Mouse (Mus musculus) left cerebral cortex, adult 9 months (tissue): ENCODE measurements around the gene Thap8.

ENCODE experiments used
- DNase-seq, 2 experiments: peaks; one replicate each; pipeline ENCODE4 v3.0.0; 2022; ENCODE audit warnings: low spot score in 2 of 2

Thap8 gene

DNA sequence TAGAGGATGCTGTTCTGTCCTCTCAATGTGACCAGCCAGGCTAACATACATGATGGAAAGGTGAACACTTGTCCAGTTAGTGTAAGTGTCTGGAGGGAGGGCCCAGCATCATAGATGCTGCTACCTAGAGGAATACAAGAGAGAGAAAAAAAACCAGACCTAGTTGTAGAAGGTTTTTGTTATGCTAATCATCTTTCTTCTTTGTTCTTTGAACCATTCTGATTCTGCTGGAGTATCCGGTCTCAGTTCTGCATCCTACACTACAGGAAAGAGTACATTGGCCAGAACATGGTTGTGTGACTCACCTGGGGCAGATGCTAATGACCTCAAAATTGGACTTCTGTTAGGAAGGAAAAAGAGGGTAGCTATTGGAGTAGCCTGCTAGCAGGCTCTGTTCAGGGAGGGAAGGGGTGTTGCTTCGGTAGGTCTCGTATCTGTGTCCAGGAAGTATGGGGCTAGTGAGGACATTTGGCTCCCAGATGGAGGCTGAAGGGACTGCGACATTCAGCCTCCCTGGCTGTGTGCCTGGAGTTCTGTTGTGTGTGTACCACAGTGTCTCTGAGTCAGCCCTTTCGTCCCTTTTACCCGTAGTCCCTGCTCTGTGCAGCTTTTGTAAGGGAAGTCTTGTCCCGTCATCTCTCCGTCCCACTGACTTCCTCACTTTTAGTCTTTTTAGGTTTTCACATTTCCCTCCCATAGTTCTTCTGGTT is 7.0 kb downstream of the Thap8 start:
- no peak for DNase-seq

DNA sequence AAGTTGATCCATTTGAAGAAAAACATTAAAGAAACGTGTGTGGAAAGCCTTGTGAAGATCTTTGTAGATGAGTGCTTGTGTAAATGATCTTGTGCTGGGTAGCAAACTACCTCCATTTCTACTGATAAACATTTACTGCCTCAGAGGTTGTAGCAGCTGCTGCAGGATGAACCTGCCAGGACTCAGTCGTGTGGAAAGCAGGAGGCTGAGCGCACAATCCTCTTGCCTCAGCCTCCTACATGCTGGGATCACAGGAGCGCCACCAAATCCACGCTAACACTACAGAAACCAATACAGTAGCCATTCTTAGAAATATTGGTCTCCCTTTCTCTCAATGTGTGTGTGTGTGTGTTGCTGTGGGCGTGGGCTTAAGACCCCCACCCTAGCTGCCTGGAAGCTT is 8.2 kb downstream of the Thap8 start:
- no peak for DNase-seq

DNA sequence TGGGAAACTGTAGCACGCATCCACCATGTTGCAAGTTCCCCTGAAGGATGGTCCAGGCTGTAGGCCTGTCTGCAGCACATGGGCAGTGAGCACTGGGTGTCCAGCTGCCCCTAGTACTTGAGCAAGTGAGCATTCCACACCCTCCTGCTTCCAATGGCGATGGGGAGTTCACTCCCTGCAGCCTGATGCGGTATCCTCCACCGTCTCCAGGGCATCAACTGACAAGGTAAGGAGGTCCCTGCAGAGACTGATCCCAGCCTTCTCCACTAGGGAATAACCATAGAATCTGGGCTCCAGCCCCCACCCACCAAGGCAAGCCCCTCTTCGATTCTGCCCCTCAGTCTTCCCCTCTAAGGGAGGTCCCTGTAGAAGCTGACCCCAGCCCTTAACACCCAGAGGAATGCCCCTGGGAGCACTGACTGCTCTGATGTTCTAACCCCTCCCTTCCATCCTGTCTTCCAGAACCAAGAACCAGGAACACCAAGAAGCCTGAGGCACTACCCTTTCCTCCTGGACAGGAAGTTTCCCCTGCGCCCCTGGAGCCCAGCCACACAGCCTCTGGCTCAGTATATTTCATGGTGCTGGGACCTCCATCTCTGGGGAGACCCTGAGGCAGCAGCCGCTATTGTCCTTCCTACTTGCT is 9.3 kb downstream of the Thap8 start:
- DNase-seq = no peak

DNA sequence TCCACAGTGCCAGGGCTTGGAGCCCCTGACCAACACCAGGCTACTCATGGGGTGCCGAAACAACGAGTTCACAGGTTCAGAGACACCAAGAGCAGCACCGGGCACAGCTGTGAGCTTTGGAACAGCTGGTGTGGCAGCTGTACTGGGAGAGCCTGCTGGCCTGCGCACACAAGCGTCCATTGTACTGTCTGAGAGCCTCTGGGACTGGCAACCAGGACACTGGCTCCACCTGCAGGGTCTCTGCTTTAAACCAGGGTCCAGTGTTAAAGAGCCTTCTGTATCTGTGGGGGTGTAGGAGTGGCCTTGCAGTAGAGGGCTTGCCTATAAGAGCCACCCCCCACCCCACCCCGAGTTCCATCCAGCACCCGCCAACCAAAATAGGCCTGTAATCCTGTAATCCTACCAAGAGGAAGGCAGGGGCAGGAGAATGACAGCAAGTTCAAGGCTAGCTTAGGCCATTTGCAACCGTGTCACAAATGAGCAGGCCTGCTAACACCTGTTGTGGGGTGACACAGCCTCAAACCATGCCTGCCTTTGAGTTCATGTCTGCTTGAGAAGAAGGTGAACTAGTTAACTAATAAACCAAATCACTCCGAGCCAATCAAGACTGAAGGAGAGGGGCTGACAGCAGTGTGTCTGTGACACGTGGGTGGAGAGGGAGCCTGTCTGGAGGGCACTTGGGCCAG is 10.0 kb downstream of the Thap8 start:
- DNase-seq = no peak

DNA sequence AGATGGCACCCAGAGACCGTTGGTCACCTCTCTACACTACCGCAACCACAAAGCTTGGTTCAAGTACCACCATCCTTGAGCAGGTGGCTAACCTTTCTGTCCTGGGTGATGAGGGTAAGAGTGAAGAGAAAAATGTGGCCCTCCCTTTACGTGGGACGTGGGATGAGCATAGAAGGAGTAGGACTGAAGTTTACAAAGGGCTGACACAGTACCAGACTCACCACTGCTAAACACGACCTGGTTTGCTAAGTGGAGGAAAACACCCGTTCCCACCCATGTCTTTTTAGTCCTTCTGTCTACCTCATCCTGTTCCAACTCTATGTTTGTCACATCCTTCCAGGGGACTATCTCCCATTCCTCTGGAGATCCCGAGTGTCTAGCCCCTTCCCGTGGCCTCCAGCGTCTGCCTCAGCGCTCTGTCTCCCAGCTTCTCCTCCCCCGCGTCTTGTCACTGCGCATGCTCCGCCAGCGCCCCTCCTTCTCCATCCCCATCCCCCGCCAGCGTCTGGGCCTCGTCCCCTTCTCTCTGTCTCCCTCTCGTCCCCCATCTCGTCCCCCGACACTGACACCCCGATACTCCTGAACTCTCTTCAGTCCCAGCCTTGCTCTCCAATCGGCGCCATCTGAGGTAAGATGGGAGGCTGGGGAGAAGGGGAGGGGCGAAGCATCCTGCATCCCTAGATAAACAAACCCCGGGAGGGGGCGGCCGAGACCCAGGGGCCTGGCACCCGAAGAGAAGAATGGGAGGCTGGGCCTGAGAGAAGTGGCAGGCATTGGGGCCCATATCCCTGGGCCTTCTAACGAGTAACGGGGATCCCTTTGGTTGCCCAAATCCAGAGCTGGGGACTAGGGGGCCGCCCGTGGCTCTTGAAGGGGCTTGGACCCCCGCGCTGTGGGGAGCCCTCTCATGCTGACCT is 11.6 kb downstream of the Thap8 start, which contains the start of gene Clip3:
Clip3 (plus strand) TSS at position 514 of the 917 bp plus-strand sequence.
- DNase-seq = peak; percentile 76 to 92

DNA sequence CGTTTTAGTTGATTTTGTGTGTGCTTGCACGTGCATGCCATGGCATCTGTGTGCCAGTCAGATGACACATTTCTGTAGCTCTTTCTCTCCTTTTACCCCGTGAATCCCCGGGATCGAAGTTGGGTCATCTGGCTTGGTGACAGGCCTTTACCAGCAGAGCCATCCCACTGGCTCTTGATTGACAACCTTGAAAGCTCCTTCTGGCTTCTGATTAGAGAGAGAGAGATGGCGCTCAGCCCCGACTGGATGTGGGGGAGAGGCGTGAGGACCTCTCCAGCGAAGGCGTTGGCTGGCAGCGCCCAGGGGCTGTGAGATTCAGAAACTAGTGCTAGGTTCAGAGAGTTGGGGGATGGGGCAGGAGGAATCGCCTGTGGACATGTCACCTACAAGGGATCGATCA is 13.9 kb downstream of the Thap8 start:
- peak in 1 of 2 experiments; percentile 44 for DNase-seq

DNA sequence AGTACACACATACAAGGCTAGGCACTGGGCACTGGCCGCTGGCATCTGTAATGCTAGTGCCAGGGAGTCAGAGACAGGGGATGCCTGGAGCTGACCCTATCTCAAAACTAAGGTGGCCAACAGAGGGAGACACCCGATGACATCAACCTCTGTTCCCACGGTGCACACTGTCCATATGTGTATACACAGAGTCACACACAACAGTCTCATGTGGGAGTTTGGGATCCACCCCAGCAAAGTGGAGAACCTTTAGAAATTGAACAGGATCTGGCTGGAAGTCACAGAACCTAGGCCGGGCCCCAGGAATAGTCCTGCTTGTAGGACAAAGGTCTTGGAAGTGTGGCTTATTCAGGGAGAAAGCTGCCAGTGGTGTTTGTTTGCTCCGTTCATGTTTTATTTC is 14.4 kb downstream of the Thap8 start:
- DNase-seq = no peak

DNA sequence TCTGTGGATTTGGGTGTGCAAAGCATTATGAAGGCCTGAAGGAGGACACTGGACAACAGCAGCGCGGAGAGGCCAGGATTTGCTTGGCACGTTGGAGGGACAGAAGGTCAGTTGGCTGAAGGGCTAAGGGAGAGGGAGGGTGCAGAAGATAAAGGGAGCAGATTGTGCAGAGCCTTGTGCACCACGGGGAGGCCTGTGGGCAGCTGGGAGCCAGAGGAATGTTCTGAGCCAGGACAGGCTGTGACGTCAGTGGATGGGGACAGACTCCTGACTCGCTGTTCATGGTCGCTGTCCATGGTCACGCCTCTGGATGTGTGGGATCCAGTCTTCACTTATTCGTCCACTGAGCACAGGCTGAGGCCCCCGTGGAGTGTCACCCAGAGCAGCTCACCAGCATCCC is 15.2 kb downstream of the Thap8 start:
- no peak for DNase-seq

DNA sequence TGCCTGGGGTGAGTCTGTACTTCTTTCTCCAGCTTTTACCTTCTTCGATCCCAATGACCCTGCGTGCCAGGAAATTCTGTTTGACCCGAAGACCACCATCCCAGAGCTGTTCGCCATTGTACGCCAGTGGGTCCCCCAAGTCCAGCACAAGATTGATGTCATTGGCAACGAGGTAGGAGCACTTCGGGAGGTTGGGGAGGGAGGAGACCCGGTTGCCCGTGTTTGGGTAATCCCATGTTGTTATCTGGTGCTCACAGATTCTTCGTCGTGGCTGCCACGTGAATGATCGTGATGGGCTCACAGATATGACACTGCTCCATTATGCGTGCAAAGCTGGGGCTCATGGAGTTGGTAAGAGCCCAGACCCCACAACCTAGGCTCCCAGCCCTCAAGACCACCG is 16.9 kb downstream of the Thap8 start:
- no peak for DNase-seq

DNA sequence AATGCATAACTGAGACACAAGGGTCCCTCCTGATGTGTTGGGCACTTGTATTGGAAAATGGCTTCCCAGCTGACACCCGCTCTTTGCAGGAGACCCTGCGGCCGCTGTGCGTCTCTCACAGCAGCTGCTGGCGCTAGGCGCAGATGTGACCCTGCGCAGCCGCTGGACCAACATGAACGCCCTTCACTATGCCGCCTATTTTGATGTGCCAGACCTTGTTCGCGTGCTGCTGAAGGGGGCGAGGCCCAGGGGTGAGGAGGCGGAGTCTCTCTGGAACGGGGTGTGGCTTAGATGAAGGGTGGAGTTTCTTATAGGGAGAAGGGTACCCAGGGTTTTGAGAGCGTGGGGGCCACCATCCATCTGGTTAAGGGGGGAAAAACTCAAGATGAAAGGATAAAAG is 17.4 kb downstream of the Thap8 start:
- no peak for DNase-seq

DNA sequence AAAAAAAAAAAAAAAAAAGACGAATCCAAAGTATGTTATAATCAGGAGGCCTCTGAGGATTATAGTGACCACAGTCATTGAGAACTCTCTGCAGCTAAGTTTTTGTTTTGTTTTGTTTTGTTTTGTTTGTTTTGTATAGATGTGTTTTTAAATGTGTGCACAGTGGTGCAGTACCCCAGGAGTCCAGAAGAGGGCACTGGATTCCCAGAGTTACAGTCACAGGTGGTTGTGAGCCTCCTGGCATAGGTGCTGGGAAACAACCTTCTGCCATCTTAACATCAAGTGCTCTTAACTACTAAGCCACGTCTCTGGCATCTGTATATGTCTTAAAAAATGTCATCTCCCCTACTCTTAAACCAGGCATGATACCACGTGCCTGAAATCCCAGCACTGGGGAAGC is 21.0 kb downstream of the Thap8 start:
- DNase-seq = no peak

DNA sequence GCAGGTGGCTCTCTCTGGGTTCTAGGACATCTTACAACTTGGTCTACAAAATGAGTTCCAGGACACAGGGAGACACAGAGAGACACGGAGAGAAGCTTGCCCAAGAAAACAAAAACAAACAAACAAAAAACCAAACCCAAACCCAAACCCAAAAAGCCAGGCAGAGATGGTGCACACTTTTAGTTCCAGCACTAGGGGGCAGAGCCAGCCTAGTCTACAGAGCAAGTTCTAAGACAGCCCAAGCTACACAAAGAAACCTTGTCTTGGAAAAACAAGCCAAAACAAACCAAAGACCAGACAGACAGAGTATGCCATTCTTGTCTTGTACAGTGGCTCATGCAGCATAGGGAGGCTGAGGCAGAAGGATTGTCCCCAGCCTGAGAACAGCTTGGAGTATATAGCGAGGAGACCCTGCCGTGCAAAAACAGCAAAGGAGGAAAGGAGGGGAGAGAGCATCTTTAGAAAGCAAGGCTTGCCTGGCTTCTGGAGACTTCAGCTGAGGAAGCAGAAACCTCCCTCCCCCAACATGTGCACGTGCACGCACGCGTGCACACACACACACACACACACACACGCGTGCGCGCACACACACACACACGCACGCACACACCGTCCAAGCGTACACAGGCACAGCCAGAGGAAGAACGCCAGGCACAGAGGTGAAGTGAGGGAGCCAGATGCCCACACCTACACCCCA is 26.3 kb downstream of the Thap8 start:
- no peak for DNase-seq

DNA sequence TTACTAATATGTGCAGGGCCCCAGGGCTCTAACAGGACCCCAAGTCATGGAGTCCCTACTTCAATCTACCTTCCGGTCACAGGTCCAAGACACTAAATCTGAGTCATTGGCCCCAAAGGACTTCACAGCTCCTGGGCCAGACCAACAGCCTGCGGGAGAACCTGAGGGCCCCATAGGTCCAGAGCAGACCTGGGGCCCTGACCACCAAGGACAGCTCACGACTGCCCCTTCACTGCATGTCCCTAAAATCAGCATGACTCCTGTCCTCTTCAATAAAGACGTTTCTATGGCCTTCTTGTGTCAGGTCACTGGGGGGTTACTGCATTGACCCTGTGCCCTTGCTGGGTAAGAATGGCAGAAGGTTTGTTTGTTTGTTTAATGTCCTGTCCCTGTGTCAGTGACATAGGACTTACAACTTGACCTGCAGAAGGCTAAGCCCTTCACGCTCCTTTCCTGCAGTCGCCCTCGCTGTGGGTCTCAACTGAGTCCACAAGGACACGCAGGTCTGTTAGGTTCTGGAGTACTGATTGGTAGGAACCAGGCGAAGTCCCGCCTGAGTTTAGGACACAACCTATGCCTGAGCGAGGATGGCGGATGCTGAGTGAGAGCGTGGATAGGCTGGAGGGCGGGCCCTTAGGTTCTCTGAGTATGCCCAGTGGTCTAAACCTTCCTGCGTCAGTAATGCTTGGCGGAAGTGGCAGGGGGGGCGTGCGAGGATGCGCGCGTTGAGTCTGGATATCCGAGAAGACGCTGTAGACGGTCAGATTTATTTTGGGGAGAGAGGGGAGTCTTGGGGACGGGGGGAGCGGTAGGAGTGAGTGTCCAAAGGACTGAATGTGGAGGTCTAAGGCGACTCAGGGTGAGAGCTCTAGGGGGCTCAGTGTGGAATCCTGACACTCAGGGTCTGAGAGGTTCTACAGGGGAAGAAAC is 28.4 kb downstream of the Thap8 start, which contains the start of gene Alkbh6:
Alkbh6 (plus strand) TSS at position 642 of the 930 bp plus-strand sequence.
- peak; percentile 96 to 98 for DNase-seq

DNA sequence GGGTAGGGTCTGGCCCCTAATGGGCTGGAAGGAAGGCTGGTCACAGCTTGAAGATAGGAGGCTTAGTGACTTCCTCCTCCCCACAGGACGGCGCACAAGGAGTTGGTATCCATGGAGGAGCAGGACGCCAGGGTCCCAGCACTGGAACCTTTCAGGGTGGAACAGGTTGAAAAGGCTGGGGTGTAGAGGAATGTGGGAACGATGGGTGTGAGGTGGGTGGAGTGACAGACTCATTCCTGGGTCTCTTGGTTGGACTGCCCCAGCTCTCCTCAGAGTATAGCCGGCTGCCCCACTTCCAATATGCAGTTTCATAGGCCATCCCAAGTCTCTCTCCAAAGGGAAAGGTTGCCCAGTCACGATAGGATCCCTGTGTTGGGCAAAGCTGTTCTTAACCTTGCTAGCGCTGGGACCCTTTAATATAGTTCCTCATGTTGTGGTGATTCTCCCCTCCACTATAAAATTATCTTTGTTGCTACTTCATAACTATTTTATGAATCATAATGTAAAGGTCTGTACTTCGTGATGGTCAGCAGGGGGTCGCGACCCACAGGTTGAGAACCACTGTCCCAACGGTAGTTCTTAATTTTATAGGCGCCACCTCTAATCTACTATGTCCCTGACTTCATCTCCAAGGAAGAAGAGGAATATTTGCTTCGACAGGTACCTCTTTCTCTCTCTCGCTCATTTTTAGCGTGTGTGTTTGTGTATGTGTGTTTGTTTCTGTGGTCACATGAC is 29.7 kb downstream of the Thap8 start:
- no peak for DNase-seq

DNA sequence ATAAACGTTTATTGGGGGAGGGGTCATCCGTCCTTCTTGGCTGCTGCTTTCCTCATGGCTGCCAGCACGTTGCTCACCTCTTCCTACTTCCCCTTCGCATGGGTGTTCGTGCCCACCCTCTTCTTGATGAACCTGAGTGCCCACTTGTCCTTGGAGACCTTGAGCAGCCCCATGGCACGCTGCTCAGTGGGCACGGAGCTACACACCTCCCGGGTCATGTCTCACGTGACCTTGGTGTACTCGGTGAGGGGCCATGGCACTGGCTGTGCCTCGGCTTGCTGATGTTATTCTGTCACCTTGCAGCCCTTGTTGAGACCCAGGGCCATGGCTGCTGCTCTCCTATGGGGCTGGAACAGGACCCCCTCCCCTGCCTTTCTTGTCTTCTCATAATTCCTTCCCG is 30.2 kb downstream of the Thap8 start:
- no peak for DNase-seq

DNA sequence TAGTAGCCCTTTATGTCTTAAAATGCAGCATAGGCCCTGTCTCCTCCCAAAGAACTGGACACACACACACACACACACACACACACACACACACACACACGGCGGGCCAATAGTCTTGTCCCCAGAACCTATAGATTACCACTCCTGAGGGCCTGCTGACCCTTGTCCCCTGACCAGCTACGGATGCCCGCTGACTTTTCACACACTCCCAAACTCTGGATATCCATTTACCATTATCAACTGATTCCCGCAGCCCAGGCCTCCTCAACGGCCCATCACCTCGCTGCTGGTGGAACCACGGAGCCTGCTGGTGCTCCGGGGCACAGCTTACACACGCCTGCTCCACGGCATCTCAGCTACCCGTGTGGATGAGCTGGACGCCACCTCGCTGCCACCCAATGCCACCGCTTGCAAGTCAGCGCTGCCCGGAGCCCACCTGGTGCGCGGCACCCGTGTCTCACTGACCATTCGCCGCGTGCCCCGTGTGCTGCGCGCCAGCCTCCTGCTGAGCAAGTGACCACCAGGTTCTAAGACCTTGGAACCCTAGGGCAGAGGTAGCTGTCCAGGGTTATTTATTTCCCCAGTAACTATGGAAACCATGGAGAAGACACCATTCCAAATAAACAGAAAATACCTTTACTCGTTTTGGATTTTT is 33.9 kb downstream of the Thap8 start:
- no peak for DNase-seq

DNA sequence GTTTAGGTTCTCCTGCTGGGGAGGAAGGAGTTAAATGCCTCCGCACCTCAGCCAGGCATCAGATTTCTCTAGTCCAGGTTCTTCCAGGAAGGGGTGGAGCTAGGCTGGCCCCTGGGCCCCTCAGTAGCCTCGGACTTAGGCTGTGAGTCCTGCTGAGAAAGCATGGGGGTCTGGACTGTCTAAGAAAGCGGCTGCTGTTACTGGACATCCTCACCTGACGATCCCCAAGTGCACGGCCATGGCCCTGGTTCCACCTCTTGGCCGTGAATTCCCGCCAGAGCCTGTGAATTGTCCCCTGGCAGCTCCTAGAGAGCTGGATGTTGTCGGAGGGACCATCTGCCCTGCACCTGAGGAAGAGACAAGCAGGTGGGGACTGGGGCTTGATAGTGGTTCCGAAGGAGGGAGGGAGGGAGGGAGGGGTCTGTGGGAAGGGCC is 34.8 kb downstream of the Thap8 start, which contains the start of gene Syne4:
Syne4 (plus strand) TSS at position 87 of the 435 bp plus-strand sequence.
- DNase-seq = no peak
